Mouse (Mus musculus) hindbrain, embryonic 16.5 days (tissue): ENCODE measurements around the gene Ifna6. TPM values are rescaled to one million over a fixed set of nuclear protein-coding genes. Genes with fewer than 3 reads are reported as not detected.
"Not testable (repeated sequence)": the region's sequence is repeated elsewhere in the genome, so short reads cannot be mapped to it uniquely, and the experiment has no call there.

ENCODE experiments used
- ATAC-seq: fragments of 200-750 bp; cut with Nextera tagmentation; 2 replicates; pipeline ENCODE4 v1.8.0; 2017; ENCODE audit warnings: moderate TSS enrichment, moderate library complexity
- H3K27ac ChIP-seq: fragments of 300-500 bp; sonication (generic); 2 replicates; pipeline ENCODE4 v1.5.1; 2014; ENCODE audit warnings: low read depth, mild to moderate bottlenecking, control low read depth, low read length, moderate library complexity
- H3K27me3 ChIP-seq: fragments of 300-500 bp; sonication (generic); replicated peaks from 2 replicates; pipeline ENCODE4 v1.6.1; 2014; ENCODE audit warnings: low read length; ENCODE audit not compliant: control insufficient read depth, insufficient read depth
- H3K36me3 ChIP-seq: fragments of 300-500 bp; sonication (generic); 2 replicates; pipeline ENCODE4 v1.6.1; 2014; ENCODE audit warnings: mild to moderate bottlenecking, low read length, moderate library complexity, mixed read lengths; ENCODE audit not compliant: control insufficient read depth, insufficient read depth
- H3K4me1 ChIP-seq: fragments of 300-500 bp; sonication (generic); 2 replicates; pipeline ENCODE4 v1.6.1; 2014; ENCODE audit warnings: low read depth, low read length; ENCODE audit not compliant: control insufficient read depth, insufficient read depth
- H3K4me2 ChIP-seq: fragments of 300-500 bp; sonication (generic); 2 replicates; pipeline ENCODE4 v1.6.1; 2014; ENCODE audit warnings: mild to moderate bottlenecking, low read length, control low read depth, moderate library complexity
- H3K4me3 ChIP-seq: fragments of 300-500 bp; sonication (generic); 2 replicates; pipeline ENCODE4 v1.5.1; 2014; ENCODE audit warnings: mild to moderate bottlenecking, low read length, control low read depth, moderate library complexity
- H3K9ac ChIP-seq: fragments of 300-500 bp; sonication (generic); 2 replicates; pipeline ENCODE4 v1.6.1; 2014; ENCODE audit warnings: low read depth, mild to moderate bottlenecking, control low read depth, low read length, moderate library complexity
- H3K9me3 ChIP-seq: fragments of 300-500 bp; sonication (generic); 2 replicates; pipeline ENCODE4 v1.6.1; 2014; ENCODE audit warnings: mild to moderate bottlenecking, low read length, moderate library complexity; ENCODE audit not compliant: control insufficient read depth
- WGBS: fragments of 180-500 bp; shearing (Covaris S2); extraction: QIAGEN DNeasy Blood & Tissue Kit; methylation state at CpG from one replicate; pipeline ENCODE4 v1.1.7; 2014; 5-methylcytosine and 5-hydroxymethylcytosine counted together
- polyA plus RNA-seq: library from polyadenylated mRNA; unstranded; fragments of >200 nt; fragmentation: Nextera tagmentation; extraction: Ambion mirVana; gene quantifications from 2 replicates; pipeline ENCODE4 v1.2.1, GENCODE M21; 2015

Gene Ifna6
- polyA plus RNA-seq, result not detected in 2 replicates

DNA sequence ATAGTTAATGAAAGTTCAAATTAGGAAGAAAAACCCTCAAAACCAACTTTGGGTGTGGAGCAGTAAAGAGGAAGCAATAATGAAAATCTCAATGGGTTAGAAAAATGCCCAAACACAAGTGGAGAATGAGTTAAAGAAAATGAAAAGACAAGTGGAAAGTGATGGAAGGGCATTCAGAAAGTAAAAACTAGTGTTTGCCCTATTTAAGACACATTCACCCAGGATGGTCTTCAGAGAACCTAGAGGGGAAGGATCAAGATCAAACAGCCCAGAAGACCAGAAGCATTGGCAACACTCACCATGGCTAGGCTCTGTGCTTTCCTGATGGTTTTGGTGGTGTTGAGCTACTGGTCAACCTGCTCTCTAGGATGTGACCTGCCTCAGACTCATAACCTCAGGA lies at the start of gene Ifna6:
Gene Ifna6 (plus strand): TSS at position 301 of the 400 bp plus-strand sequence.
- ATAC-seq, H3K4me2 ChIP-seq, H3K27me3 ChIP-seq, H3K4me3 ChIP-seq, H3K36me3 ChIP-seq, H3K27ac ChIP-seq, H3K9me3 ChIP-seq, H3K4me1 ChIP-seq, H3K9ac ChIP-seq: not testable (repeated sequence)

DNA sequence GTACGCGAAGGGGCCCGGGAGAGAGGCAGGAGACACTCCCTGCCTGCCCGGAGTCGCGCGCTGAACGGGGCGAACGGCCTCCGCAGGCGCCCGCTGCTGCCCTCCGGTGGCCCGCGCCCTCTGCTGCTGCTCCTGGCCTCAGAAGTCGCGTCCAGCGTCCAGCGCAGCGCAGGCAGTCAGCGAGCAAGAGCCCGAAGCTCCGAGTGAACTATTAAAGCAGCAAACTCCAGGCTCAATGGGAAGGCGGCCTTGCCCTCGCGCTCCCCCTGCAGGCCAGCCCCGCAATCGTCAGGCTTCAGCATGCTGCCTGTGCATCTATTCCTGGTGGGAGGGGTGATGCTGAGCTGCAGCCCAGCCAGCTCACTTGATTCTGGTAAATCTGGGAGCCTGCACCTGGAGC lies 47.7 kb upstream of the Ifna6 start, which contains the start of gene Gm13272:
Gene Gm13272 (plus strand): TSS at position 301 of the 400 bp plus-strand sequence.
- not testable (repeated sequence) for H3K36me3 ChIP-seq, H3K27me3 ChIP-seq, H3K27ac ChIP-seq, H3K4me3 ChIP-seq, H3K4me2 ChIP-seq, ATAC-seq, H3K4me1 ChIP-seq, H3K9ac ChIP-seq, H3K9me3 ChIP-seq
- no CpG with 5 or more reads among the region's 29 CpGs for WGBS

DNA sequence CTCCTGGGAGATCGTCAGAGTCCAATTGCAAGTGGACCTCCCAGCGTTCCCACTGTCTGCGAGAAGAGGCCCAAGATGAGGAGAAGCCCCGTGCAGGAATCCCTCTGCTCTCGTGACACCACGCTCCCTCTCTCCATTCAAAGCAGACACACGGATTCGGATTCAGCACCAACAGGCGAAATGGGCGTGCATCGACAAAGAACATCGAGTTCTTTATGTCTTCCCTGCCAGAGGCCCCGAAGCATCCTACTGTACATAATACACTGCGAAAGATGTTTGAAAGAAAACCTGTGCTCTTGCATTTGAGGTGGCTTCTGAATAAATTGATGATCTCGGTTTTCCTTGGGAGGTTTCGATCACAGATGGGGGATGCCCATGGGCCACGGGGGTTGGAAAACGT lies 46.9 kb upstream of the Ifna6 start:
- H3K9me3 ChIP-seq, H3K36me3 ChIP-seq, H3K4me2 ChIP-seq, H3K9ac ChIP-seq, H3K4me3 ChIP-seq, H3K27me3 ChIP-seq, ATAC-seq, H3K4me1 ChIP-seq, H3K27ac ChIP-seq: not testable (repeated sequence)
- 48% methylated on average over 15 of the region's 18 CpGs for WGBS

DNA sequence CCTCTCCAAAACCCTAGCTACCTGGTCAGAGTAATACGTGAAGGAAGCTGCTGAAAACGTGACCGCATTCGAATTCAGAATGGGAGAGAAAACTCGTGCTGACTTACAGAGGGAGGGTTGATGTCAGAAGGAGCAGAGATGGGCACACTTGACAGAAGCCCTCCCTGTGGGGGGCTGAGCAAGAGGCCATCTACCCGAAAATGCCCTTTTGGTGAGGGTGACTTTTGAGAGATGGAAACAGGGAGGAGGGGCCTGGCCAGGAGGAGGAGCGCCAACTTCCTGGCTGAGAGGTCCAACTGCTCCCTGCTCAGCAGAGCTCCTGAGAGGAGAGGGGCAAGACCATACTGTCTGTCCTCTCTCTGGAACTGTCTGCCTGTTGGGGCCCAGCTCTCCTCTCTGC lies 45.4 kb upstream of the Ifna6 start, which contains the start of gene Ifnz:
Gene Ifnz (plus strand): TSS at position 301 of the 400 bp plus-strand sequence.
- H3K4me1 ChIP-seq, H3K9me3 ChIP-seq, H3K4me3 ChIP-seq, H3K27me3 ChIP-seq, H3K27ac ChIP-seq, H3K36me3 ChIP-seq, H3K9ac ChIP-seq, ATAC-seq: not testable (repeated sequence)
- peak within 1 kb of the TSS; percentile 42; the same call in 1 of the 2 replicates for H3K4me2 ChIP-seq
- 14% methylated on average over 2 of the region's 7 CpGs for WGBS

DNA sequence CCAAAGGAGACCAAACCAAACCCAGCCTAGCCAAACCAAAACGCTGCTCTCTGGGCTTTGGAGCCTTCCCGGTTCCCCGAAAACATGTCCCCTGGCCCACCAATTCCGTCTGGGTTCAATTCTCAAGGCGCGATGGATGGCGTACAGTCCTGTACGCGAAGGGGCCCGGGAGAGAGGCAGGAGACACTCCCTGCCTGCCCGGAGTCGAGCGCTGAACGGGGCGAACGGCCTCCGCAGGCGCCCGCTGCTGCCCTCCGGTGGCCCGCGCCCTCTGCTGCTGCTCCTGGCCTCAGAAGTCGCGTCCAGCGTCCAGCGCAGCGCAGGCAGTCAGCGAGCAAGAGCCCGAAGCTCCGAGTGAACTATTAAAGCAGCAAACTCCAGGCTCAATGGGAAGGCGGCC lies 44.9 kb upstream of the Ifna6 start:
- H3K4me3 ChIP-seq, H3K9ac ChIP-seq, H3K9me3 ChIP-seq, H3K27ac ChIP-seq, H3K4me1 ChIP-seq, H3K36me3 ChIP-seq, ATAC-seq, H3K27me3 ChIP-seq: not testable (repeated sequence)
- H3K4me2 ChIP-seq, result peak overlapping the region; percentile 42; the same call in 1 of the 2 replicates
- 0% methylated on average over 4 of the region's 31 CpGs for WGBS

DNA sequence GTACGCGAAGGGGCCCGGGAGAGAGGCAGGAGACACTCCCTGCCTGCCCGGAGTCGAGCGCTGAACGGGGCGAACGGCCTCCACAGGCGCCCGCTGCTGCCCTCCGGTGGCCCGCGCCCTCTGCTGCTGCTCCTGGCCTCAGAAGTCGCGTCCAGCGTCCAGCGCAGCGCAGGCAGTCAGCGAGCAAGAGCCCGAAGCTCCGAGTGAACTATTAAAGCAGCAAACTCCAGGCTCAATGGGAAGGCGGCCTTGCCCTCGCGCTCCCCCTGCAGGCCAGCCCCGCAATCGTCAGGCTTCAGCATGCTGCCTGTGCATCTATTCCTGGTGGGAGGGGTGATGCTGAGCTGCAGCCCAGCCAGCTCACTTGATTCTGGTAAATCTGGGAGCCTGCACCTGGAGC lies 41.8 kb upstream of the Ifna6 start, which contains the start of gene Gm13276:
Gene Gm13276 (plus strand): TSS at position 301 of the 400 bp plus-strand sequence.
- H3K4me1 ChIP-seq, H3K9ac ChIP-seq, H3K9me3 ChIP-seq, H3K27ac ChIP-seq, H3K4me3 ChIP-seq, ATAC-seq, H3K36me3 ChIP-seq, H3K27me3 ChIP-seq, H3K4me2 ChIP-seq: not testable (repeated sequence)
- WGBS, result no CpG with 5 or more reads among the region's 27 CpGs

DNA sequence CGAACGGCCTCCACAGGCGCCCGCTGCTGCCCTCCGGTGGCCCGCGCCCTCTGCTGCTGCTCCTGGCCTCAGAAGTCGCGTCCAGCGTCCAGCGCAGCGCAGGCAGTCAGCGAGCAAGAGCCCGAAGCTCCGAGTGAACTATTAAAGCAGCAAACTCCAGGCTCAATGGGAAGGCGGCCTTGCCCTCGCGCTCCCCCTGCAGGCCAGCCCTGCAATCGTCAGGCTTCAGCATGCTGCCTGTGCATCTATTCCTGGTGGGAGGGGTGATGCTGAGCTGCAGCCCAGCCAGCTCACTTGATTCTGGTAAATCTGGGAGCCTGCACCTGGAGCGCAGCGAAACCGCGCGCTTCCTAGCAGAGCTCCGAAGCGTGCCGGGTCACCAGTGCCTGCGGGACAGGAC lies 38.8 kb upstream of the Ifna6 start, which contains the start of gene Gm13277:
Gene Gm13277 (plus strand): TSS at position 231 of the 400 bp plus-strand sequence.
- not testable (repeated sequence) for ATAC-seq, H3K4me3 ChIP-seq, H3K4me2 ChIP-seq, H3K36me3 ChIP-seq, H3K9me3 ChIP-seq, H3K9ac ChIP-seq, H3K27me3 ChIP-seq, H3K4me1 ChIP-seq, H3K27ac ChIP-seq
- 0% methylated on average over 1 of the region's 28 CpGs for WGBS

DNA sequence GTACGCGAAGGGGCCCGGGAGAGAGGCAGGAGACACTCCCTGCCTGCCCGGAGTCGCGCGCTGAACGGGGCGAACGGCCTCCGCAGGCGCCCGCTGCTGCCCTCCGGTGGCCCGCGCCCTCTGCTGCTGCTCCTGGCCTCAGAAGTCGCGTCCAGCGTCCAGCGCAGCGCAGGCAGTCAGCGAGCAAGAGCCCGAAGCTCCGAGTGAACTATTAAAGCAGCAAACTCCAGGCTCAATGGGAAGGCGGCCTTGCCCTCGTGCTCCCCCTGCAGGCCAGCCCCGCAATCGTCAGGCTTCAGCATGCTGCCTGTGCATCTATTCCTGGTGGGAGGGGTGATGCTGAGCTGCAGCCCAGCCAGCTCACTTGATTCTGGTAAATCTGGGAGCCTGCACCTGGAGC lies 36.0 kb upstream of the Ifna6 start, which contains the start of gene Gm13278:
Gene Gm13278 (plus strand): TSS at position 301 of the 400 bp plus-strand sequence.
- WGBS, result no CpG with 5 or more reads among the region's 28 CpGs

DNA sequence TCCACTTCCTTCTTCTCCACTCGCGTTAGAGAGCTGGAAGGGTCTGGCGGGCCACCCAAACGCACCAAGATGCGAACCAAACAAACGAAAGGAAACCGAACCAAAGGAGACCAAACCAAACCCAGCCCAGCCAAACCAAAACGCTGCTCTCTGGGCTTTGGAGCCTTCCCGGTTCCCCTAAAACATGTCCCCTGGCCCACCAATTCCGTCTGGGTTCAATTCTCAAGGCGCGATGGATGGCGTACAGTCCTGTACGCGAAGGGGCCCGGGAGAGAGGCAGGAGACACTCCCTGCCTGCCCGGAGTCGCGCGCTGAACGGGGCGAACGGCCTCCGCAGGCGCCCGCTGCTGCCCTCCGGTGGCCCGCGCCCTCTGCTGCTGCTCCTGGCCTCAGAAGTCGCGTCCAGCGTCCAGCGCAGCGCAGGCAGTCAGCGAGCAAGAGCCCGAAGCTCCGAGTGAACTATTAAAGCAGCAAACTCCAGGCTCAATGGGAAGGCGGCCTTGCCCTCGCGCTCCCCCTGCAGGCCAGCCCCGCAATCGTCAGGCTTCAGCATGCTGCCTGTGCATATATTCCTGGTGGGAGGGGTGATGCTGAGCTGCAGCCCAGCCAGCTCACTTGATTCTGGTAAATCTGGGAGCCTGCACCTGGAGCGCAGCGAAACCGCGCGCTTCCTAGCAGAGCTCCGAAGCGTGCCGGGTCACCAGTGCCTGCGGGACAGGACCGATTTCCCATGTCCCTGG lies 33.1 kb upstream of the Ifna6 start, which contains the start of gene Gm13275:
Gene Gm13275 (plus strand): TSS at position 552 of the 740 bp plus-strand sequence.
- not testable (repeated sequence) for H3K4me2 ChIP-seq, H3K4me1 ChIP-seq, H3K4me3 ChIP-seq, H3K36me3 ChIP-seq, H3K27me3 ChIP-seq, H3K9me3 ChIP-seq, H3K27ac ChIP-seq, H3K9ac ChIP-seq, ATAC-seq
- WGBS, result 0% methylated on average over 4 of the region's 52 CpGs

More for the DNA sequence above, 36.0 kb upstream of the Ifna6 start, which contains the start of gene Gm13278:
- H3K4me3 ChIP-seq, H3K27me3 ChIP-seq, H3K4me1 ChIP-seq, H3K9me3 ChIP-seq, H3K4me2 ChIP-seq, H3K36me3 ChIP-seq, H3K27ac ChIP-seq, H3K9ac ChIP-seq, ATAC-seq: not testable (repeated sequence)
